Mouse (Mus musculus) mature B cell (primary cell): Measurements from ENCODE around the gene Hgd.

Source experiments
- in situ Hi-C: fragments of 300-500 bp; cut with MboI; formaldehyde crosslinking; loops from 2 replicates; pipeline ENCODE4 v1.14.3; 2019

Gene Hgd

DNA sequence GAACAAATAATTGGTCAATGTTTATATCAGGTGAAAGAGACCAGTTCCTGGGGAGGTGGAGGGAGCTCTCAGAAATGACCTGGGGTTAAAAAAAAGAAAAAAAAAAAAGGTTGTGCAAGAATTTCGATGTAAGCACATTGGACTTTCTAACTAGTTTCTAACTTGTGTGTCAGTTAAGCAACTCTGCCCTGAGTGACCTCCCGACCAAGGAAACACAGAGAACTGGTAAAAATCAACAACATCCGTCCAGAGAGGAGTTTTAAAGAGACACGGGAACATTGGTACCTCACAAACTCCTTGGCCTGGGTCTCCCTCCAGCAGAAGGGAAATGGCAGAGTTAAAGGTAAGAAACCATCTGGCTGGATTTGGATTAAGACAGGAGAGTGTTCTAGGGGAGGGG is at the start of gene Hgd:
Gene Hgd (plus strand): TSS at position 160 of the 400 bp plus-strand sequence.
- in situ Hi-C loops: no loop called here

DNA sequence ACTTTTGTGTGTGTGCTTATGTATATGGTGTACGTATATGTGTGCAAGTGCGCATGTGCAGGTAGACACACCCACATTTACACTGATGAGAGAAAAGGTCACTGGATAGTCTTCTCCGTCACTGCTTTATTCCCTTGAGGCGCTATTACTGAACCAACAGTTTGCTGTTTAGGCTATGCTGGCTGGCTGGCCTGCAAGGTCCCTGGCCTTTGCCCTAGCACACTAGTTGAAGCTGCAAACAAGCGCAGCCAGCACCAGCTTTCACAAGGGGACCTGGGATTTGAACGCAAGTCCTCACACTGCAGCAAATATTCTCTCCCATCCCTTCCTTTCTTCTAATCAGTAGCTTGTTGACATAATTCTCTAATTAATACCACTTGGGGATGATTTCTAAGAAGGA is 49.8 kb upstream of the Hgd start:
- in situ Hi-C loops: no loop called here

DNA sequence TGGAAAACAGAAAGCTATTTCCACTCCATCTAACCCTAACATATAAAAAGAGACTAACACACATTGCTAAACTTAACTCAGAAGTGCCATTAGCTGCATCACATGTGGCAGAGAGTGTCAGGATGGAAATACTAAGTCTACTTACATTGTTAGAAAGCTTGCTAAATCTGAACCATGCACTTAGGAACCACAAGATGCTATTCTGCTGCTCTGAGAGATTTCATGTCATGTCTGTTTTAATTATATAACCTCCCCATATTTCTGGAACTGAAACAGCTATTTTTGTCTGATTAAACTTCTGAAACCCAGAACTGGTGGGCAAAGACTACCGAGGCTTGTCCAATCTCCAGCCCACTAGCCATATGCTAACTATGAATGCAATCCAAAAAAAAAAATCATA is 47.9 kb upstream of the Hgd start:
- in situ Hi-C loops: no loop called here

DNA sequence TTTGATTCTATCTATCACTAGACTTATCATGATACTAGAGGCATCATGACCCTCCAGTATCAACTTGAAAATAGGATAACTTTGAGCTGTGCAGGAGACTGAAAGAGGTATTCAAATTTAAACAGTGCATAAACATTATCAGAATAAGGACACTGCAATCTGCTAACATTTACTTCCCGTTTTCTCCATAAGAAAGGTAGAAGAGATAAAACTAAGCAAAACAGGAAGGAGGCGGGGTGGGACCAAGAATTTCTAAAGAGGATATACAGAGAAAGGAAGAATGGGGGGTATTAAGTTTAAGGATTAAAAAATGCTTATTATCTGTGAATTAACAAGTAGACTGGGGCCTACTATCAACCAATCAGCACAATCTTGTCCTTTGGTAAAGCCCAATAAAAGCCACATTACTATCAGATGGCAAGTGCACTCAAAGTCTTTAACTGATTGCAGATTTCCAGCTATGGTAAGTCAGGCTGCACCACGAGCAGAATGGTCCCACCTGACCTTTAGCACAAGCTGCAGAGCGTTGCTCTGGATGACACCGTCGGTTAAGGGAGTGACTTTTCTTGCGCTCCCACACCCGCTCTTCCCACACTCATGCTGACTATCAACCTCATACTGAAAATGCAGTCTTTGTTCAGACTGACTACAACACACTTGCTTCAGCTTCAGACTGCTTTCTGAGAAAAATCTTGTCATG is 46.4 kb upstream of the Hgd start:
- in situ Hi-C loops: no loop called here

DNA sequence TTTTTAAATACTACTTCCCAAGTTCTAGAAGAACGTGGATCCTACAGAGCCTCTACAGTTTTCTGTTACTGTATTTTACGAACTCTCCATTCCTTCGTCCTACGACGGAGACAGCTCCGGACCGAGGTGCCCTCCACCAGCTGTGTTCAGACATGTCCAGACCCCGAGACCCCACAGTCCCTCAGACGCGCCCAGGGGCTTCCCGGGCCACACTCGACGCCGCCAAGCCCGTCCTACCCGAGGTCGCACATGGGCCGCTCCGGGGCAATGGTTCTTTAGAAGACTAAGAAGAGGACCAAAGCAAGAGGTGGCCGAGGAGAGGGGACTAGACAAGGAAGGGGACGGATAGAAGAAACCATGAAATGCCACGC is 40.7 kb upstream of the Hgd start:
- in situ Hi-C loops: no loop called here

DNA sequence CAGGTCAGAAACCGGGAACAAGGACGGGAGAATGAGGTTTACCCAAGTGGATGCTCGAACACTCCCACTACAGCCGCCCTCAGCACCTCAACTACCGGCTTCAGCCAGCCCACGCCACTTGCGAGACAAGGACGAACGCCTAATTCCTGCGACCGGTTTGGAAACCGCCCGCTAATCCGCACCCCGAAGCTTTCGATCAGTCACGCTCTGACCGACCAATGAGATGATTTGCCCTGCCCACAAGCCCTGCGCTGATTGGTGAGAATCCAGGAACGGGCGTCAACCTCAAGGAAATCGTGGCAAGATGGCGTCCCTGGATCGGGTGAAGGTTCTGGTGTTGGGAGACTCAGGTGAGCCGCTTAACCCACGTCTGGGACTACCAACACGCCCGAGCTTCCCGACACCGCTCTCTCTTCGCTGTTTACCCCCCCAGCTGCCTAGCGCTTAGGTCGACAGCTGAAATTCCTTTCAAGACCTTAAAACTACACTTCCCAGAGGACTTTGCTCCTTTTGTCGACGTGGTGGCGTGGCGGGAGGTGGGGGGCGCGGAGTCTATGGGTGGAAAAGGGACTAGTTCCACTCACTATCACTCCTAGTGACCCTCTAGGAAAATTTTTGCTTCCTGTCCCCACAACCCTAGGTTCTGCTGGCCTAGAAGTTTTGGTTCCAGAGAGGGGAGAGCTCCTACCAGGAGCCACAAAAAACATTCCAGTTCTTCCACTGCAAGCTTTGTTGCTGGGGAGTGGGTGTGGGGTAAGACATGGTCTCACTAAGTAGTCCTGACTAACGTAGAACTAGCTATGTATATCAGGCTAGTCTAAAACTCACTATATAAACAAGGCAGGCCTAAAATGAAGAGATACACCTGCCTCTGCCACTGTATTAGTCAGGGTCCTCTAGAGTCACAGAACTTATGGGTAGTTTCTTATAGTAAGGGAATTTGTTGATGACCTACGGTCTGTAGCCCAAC is 40.1 kb upstream of the Hgd start, which contains the start of the genes Gtf2e1 and Rabl3:
Gene Gtf2e1 (minus strand): TSS at position 179 of the 970 bp plus-strand sequence.
Gene Rabl3 (plus strand): TSS at position 275 of the 970 bp plus-strand sequence.
- in situ Hi-C loops: loop anchor here (10.0 kb wide), 1 partner anchor 115 kb away; the partner anchor contains the start of gene Ndufb4

DNA sequence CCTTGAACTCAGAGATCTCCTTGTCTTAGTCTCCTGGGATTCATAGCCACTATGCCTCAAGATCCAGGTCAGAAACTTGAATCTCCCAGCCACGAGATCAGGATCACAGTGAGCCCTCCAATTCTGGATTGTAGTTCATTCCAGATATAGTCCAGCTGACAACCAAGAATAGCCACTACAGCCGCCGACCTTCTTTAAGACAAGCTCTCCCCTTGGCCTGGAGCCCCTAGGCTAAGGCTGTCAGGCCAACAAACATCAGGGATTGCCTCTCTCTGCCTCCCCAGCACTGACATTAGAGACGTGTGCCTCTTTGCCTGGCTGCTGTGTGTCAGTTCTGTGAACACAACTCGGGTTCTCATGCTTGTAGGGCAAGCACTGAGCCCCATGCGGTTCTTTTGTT is 39.2 kb upstream of the Hgd start:
- in situ Hi-C loops: loop anchor here (10.0 kb wide), 1 partner anchor 114 kb away; the partner anchor contains the start of gene Ndufb4

DNA sequence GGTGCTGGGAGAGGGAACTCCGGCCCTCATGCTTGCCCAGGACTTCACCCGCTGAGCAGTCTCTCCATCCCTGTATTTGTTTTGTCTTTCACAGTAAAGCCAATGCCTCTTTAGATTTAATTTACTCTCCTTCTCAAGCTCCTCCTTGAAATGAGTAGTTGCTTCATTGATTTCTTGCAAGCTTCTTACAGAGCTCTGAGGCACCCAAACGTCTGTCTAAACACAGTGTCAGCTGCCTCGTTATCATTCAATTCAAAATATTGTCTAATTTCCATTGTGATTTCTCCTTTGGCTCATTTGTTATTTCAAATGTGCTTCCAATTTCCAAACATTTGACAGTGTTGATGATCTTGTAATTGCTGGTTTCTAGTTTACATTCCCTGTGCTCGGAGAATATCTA is 33.6 kb upstream of the Hgd start:
- in situ Hi-C loops: loop anchor here (10.0 kb wide), 1 partner anchor 108 kb away; the partner anchor contains the start of gene Ndufb4

DNA sequence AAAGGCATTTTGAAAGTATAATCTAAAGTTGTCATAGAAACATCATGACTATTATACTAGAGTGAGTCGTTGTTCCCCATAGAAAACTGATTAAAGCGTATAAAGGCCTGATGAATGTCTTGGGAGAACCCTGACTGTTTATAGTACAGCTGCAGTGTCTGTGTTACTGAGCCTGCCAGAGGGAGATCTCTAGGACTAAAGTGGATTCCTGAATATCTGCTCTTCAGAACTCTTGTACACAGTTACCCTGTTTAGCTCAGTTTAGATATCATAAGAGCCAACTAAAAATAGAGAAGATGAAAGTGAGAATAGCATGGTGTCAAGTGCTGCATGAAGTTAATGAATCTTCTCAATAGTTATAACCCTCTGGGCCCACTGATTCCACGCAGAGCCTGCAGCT is 29.7 kb upstream of the Hgd start:
- in situ Hi-C loops: no loop called here

DNA sequence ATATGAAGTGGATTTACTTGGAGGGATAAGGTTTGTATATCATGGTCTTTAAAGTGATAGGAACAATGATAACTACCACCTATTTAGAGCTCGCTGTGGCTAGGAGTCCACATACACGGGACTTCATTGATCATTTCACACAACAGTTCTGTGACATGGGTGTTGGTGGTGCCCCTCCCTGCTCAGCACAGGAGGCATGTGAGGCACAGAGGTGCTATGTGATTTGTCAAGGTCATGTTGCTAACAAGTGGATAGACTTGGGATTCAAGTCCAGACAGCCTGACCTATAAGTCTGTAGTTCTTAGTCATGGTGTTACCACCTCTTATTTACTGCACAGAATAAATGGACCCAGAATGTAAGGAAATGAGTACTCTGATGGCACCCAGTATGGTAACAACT is 29.0 kb upstream of the Hgd start:
- in situ Hi-C loops: no loop called here

DNA sequence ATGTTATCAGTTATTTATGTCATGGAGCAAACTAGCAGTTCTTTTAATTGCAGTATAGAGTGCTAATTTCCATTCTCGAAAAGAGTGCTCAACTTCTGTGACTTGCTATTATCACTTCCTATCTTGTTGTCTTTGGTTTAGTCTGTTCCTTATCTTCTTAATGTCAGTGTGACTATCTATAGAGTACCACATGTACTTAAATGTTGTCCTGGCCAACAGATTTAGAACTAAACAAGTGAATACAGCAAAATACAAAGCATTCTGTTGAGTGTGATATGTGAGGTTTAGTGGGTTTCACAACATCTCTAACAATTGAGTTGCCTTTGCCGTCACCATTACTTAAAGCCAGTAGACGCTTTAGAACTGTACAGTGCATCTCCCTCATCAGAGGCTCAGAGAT is 27.1 kb upstream of the Hgd start:
- in situ Hi-C loops: no loop called here

DNA sequence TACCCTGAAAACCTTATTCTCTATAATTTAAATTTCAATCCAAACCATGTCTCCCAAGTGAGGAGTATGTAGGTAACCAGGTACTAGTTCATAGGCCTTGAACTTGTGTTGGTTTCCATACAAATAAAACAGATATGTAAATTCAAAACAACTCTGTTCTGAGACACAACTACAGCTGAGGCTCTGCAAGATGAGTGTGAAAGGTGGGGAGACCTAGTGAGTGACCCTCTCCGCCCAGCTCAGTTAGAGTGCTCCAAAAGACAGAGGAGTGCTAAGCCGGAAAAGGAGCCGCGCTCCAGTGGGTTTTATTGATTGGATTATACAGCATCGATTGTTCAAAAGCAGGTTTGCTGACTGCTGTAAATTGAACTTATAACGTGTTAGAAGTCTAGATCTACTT is 17.5 kb upstream of the Hgd start:
- in situ Hi-C loops: no loop called here

DNA sequence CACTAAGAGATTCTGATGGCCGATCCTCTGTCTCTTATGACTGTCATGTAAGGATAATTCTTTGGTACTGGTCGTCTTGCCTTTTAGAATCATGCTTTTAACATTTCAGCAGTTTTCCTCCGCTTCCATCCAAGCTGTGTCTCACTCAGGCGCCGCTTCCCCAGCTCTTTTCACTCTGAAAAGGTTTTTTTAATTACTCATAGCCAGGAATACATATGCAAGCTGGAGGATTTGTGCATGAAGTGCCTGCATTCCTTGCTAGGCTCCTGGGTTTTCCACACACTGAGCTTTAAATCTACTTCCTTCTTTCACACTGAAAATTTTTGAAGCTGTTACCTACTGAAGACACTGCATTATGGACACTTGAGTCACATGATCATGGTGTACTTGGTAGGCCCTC is 17.0 kb upstream of the Hgd start:
- in situ Hi-C loops: no loop called here

DNA sequence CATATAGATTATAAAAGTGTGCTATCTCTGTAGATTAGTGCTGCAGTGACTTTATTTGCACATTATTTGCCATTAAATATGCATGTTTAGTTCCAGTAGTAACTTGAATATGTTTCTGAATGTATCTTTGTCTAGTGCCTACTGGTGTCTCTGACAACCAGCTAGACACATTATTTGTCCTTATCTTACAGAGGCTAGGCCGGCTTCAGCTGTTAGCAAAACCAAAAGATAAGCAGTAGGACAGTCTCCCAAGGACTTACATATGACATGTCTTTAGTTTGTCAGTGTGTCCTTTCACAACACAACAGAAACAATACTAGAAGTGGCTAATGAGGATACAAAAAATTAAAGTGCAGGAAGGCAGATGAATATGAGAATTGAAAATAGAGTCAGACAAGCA is 14.8 kb upstream of the Hgd start:
- in situ Hi-C loops: no loop called here

DNA sequence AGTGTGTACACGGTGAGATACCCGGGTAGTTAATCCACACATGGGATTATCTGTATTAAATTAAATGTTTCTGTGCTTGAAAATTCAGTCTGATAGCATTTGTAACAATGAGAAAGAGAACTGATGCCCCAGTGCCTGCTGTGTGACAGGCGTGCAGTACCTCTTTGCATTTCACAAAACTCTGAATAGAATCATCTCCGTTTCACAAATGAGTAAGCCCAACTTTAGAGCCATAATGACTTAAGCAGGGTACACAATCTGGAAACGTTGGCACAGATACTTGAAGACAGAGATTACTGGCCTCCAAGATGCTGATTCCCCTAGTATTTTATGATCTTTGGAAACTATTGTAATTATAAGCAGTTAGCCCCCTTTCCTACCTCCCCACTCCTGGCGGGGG is 13.8 kb upstream of the Hgd start:
- in situ Hi-C loops: no loop called here

DNA sequence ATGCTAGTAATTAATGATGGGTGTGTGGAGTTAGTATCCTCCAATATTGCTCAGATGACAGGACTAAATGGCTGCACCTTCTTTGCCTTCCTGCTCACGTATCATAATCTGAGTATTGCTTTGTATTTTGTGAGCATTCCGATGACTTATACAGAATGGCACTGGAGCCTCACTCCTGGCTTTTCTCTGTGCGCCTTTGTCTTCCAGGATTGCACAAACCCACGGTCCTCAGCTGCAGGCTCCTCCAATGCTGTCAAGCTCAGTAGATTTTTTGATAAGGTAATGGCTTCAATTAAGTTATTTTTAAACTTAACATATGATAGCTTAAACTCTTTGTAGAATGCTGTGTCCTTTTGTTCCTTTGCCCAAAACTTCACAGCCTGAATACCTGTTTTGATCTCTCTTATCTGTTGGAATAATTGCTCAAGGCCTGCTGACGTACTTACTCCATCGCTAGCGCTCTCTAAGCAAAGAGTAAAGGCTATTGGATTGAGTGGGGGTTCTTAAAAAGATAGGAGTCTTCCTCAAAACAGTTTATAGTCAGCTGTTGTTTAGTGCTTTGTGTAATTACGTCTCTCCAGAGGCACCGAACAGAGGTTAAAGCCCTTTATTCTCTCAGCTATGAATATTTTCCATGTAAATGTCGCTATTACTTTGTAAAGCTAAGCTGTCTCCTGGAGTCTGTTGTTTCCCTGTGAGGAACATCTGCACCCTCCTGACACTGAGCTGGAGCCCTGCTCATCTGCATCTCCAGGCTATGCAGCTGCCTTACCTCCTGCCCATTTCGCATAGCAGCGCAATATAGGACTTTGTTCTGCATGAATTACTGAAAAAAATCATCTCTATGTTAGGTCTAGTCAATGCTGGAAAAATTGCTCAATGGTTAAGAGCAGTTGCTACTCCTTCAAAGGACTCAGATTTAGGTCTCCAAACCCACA is 12.6 kb upstream of the Hgd start:
- in situ Hi-C loops: no loop called here

DNA sequence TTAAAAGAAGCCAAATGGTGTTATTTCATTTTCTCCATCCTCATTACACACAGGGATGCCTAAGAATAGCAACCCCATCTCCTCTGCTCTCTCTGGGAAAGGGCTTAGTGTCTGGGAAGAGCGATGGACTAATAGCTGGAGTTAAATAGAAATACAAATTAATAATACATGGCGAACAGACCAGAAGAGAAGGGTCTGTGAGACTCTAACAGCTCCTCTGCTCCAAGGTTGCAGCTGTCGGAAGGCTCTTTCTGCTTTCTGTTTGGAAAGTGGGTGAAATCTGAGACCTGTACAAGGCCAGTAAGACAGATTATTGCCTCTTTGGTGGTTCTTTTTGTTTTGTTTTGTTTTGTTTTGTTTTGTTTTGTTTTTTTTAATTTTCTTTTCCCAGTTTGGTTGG is 8.4 kb upstream of the Hgd start:
- in situ Hi-C loops: no loop called here

DNA sequence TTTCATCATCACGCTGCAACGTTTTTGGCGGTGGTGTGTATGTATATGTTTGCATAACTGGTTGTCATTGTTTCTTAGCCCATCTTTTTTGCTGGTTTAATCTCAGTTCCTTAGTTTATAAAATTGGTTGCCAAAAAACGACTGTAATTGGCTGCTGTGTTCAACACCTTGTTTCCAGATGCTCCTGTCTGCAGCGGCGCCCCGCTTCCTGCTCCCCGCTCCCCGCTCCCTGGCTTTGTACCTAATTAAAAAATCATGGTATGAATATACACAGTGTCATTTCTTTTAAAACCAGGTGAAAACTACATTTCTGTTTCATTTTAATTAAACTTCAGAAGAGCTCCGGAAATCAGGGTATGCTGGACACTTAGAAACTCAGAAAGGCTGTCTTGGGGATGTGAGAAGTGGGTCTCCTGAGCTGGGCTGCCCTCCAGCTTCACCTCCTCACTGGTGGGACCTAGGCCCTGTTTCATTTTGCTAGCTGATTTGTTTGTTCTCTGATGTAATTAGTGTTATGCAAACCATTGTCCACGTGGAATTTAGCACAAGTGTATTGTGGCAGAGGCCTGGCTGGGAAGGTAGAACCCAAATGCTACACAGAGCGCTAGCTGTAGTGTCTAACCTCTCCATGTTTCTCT is 7.7 kb upstream of the Hgd start:
- in situ Hi-C loops: no loop called here

DNA sequence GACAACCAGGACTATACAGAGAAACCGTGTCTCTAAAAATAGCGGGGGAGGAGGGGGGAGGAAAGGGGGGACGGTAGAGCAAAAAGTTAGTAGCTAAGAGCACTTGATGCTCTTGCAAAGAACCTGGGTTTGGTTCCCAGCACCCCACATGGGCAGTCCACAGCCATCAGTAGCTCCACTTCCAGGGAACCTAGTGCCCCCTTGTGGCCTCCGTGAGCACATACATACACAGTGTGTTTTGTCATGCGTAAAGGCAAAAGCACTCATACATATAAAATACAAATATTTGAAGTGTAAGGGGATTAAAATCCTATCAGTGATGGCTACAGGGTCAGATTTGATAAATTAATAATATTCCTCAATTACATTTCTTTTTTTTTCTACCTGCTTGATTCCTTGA is 6.9 kb upstream of the Hgd start:
- in situ Hi-C loops: no loop called here

DNA sequence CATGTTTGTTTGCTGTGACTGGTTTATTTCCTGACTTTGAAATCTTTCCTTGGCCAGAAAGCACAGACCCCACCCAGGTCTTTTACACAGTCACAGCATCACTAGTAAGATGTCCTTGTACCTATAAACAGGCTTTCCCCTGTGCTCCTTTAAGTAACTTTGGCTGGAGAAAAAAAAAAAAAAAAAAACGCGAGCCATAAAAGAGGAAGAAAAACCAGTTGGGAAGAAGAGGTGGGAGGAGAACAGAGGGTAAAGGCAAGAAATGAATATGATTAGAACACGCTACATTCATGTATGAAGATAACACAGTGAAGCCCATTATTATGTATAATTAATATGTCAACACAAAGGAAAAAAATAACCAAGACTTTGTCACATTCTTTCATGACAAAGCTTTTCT is 4.6 kb upstream of the Hgd start:
- in situ Hi-C loops: no loop called here

DNA sequence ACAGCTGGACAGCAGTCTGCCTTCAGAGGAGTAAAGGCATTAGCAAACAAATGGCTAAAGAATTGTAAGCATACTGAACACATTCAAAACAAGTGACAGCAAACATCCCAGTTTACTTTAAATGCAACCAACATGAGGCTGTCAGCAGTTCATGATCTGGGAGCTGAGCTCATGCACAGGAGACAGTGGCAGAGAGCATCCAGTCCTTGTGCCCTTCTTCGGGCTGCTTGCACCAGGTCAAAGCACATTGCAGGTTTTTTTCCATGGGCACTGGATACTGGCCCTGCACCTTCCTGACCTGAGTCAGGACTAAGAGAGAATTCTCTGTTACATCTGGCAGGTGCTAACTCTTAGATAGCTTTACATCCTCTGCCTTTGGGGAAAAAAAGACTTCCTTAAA is 362 bp upstream of the Hgd start:
- in situ Hi-C loops: no loop called here
